Mouse (Mus musculus) G1E-ER4 (cell line): Measurements from ENCODE around the gene Dnttip1. TPM values are rescaled to one million over a fixed set of nuclear protein-coding genes. Genes with fewer than 3 reads are reported as not detected.

ENCODE experiments used
- GATA1 ChIP-seq: IDR thresholded peaks from one replicate; pipeline ENCODE4 v1.8.0; 2012; ENCODE audit warnings: low read length, inconsistent platforms
- polyA plus RNA-seq: library from polyadenylated mRNA; stranded (reverse); fragments of >175 nt; gene quantifications from 2 replicates; pipeline ENCODE4 v1.2.3, GENCODE M21; 2012

The Dnttip1 gene
- polyA plus RNA-seq, 1 experiment = 212 TPM

- TF ChIP-seq GATA1 = no peak
Observed at GRCm38 (mm10) chr2:164806614-164807013, 60.8 kb downstream of the Dnttip1 start.

- TF ChIP-seq GATA1 = no peak
Observed at GRCm38 (mm10) chr2:164813557-164813956, 67.8 kb downstream of the Dnttip1 start.

- TF ChIP-seq GATA1 = no peak
Observed at GRCm38 (mm10) chr2:164815348-164815747, 69.6 kb downstream of the Dnttip1 start.

- TF ChIP-seq GATA1 = no peak
Observed at GRCm38 (mm10) chr2:164815821-164816220, 70.0 kb downstream of the Dnttip1 start.

- no peak for TF ChIP-seq GATA1
Observed at GRCm38 (mm10) chr2:164817206-164817605, 71.4 kb downstream of the Dnttip1 start.

- TF ChIP-seq GATA1 = no peak
Observed at GRCm38 (mm10) chr2:164817703-164818102, 71.9 kb downstream of the Dnttip1 start.

Other genes with a start within 250 kb of the Dnttip1 start
- gene Pigt, start 248.5 kb upstream of the Dnttip1 start, polyA plus RNA-seq = 118 and 139 TPM in 2 replicates
- gene Wfdc2, start 183.6 kb upstream of the Dnttip1 start, polyA plus RNA-seq = not detected in 2 replicates
- gene Spint3, start 172.5 kb upstream of the Dnttip1 start, polyA plus RNA-seq = not detected in 2 replicates
- not detected in 2 replicates for gene Wfdc6a, start 160.5 kb upstream of the Dnttip1 start, polyA plus RNA-seq
- gene Eppin, start 152.4 kb upstream of the Dnttip1 start, polyA plus RNA-seq = not detected in 2 replicates
- not detected in 2 replicates for gene Wfdc6b, start 132.5 kb upstream of the Dnttip1 start, polyA plus RNA-seq
- gene Wfdc8, start 132.4 kb upstream of the Dnttip1 start, polyA plus RNA-seq = not detected in 2 replicates
- gene Wfdc16, start 107.2 kb upstream of the Dnttip1 start, polyA plus RNA-seq = not detected in 2 replicates
- gene Wfdc10, start 89.9 kb upstream of the Dnttip1 start, polyA plus RNA-seq = not detected in 2 replicates
- not detected in 2 replicates for gene Wfdc9, start 89.4 kb upstream of the Dnttip1 start, polyA plus RNA-seq
- gene Wfdc11, start 71.9 kb upstream of the Dnttip1 start, polyA plus RNA-seq = not detected in 2 replicates
- gene Wfdc13, start 60.9 kb upstream of the Dnttip1 start, polyA plus RNA-seq = not detected in 2 replicates
- not detected in 2 replicates for gene Spint4, start 47.5 kb upstream of the Dnttip1 start, polyA plus RNA-seq
- not detected in 2 replicates for gene Spint5, start 30.7 kb upstream of the Dnttip1 start, polyA plus RNA-seq
- 0.03 and 0.04 TPM in 2 replicates for gene Wfdc3, start 52 bp upstream of the Dnttip1 start, polyA plus RNA-seq
- gene Ube2c, start 23.9 kb downstream of the Dnttip1 start, polyA plus RNA-seq = 170 and 261 TPM in 2 replicates
- not detected in 2 replicates for gene Tnnc2, start 34.0 kb downstream of the Dnttip1 start, polyA plus RNA-seq
- gene Snx21, start 39.8 kb downstream of the Dnttip1 start, polyA plus RNA-seq = 3.9 and 5.2 TPM in 2 replicates
- 34.2 and 58.7 TPM in 2 replicates for gene Acot8, start 58.9 kb downstream of the Dnttip1 start, polyA plus RNA-seq
- gene Zswim3, start 59.1 kb downstream of the Dnttip1 start, polyA plus RNA-seq = 1.6 TPM in 2 replicates
- gene Zswim1, start 76.7 kb downstream of the Dnttip1 start, polyA plus RNA-seq = 29.9 and 31.4 TPM in 2 replicates
- gene Spata25, start 82.6 kb downstream of the Dnttip1 start, polyA plus RNA-seq = not detected in 2 replicates
- 12.4 and 46.9 TPM in 2 replicates for gene Ctsa, start 86.9 kb downstream of the Dnttip1 start, polyA plus RNA-seq
- 0.08 TPM in 1 of 2 replicates, not detected in the other for gene Neurl2, start 87.5 kb downstream of the Dnttip1 start, polyA plus RNA-seq
- gene Pltp, start 111.7 kb downstream of the Dnttip1 start, polyA plus RNA-seq = not detected in 2 replicates
- 110 and 119 TPM in 2 replicates for gene Pcif1, start 133.3 kb downstream of the Dnttip1 start, polyA plus RNA-seq
- 58.2 and 59.2 TPM in 2 replicates for gene Zfp335, start 165.8 kb downstream of the Dnttip1 start, polyA plus RNA-seq
- 0.03 and 0.05 TPM in 2 replicates for gene Mmp9, start 194.8 kb downstream of the Dnttip1 start, polyA plus RNA-seq
- gene Slc12a5, start 214.8 kb downstream of the Dnttip1 start, polyA plus RNA-seq = 0.31 and 0.41 TPM in 2 replicates